Mouse (Mus musculus): ENCODE results near the gene Otogl. TPM values are rescaled to one million over a fixed set of nuclear protein-coding genes. Genes with fewer than 3 reads are reported as not detected.

The Otogl gene
- polyA plus RNA-seq (2015; fragmentation: Nextera tagmentation; extraction: Ambion mirVana): 0.04 and 0.05 TPM in 2 replicates

GRCm38 (mm10) chr10:107912084-107912573 is at the start of gene Otogl:
Gene Otogl, minus strand, starts transcription at chr10:107912134.
- Histone ChIP-seq H3K9ac (no peak within 1 kb of the TSS), H3K9me3 (no peaks in the 10 kb centered on the region), H3K4me2 (replicated peaks) (no peak within 1 kb of the TSS), H3K4me1 (replicated peaks) (no peaks in the 10 kb centered on the region), H3K36me3 (no peaks in the 10 kb centered on the region), H3K4me3 (replicated peaks) (no peak within 1 kb of the TSS), H3K27me3 (replicated peaks) (no peaks in the 10 kb centered on the region), H3K27ac (no peak within 1 kb of the TSS)
- 61% methylated on average over 7 of the region's 7 CpGs for WGBS
- no peak for ATAC-seq

DNA sequence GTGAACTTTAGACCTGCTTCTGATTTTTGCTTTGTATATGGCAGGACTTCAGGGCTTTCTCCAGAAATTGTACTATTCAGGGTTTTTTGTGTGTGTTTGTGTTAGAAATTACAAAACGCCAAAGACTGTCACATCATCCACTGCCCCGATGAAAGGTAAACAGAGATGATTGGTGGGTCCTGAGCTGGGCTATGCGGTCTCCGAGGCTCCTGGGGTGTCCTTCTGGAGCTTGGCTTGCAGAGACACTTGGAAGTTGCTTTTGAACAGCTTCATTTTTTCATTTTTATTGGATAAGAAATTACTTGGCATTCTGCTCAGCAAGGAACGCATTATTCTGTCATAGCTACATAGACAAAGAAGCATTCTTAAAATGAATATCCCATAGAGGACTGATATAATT is 44.7 kb upstream of the Otogl start:
- Histone ChIP-seq H3K9ac (no peak overlapping the region), H3K9me3 (no peaks in the 10 kb centered on the region), H3K4me2 (replicated peaks) (no peak overlapping the region), H3K27ac (no peak overlapping the region), H3K4me1 (replicated peaks) (no peaks in the 10 kb centered on the region), H3K36me3 (no peaks in the 10 kb centered on the region), H3K4me3 (replicated peaks) (no peak overlapping the region), H3K27me3 (replicated peaks) (no peaks in the 10 kb centered on the region)
- 47% methylated on average over 5 of the region's 5 CpGs for WGBS
- no peak for ATAC-seq

- Histone ChIP-seq H3K27ac (no peak overlapping the region), H3K27me3 (replicated peaks) (no peaks in the 10 kb centered on the region), H3K4me1 (replicated peaks) (no peaks in the 10 kb centered on the region), H3K9ac (no peak overlapping the region), H3K9me3 (no peaks in the 10 kb centered on the region), H3K4me2 (replicated peaks) (no peak overlapping the region), H3K4me3 (replicated peaks) (no peak overlapping the region), H3K36me3 (no peaks in the 10 kb centered on the region)
- ATAC-seq: no peak
- 78% methylated on average over 6 of the region's 6 CpGs for WGBS
Measured at GRCm38 (mm10) chr10:107954444-107954843, 42.5 kb upstream of the Otogl start.

DNA sequence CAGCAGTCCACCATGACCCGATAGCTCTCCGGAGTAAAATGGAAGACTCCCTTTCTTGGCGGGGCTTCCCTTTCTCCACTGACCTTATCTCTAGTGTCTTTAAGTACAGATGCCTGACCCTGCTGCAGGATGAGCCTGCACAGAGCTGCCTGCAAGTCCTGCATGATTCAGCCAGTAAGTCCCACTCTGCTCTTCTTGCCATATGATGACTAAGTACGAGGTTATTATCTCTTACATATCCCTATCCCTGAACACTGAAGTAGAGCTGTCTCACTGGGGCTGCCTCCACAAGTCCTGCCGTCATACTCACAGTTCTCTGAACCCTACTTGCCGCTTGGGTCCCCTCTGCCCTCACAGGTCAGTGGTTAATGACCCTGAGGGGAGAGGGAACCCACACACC is 39.7 kb upstream of the Otogl start:
- no peaks in the 10 kb centered on the region for H3K27me3 ChIP-seq (replicated peaks)
- no peaks in the 10 kb centered on the region for H3K9me3 ChIP-seq
- no peak overlapping the region for H3K9ac ChIP-seq
- no peak overlapping the region for H3K27ac ChIP-seq
- WGBS: 86% methylated on average over 6 of the region's 6 CpGs
- H3K4me2 ChIP-seq (replicated peaks): no peak overlapping the region
- no peak overlapping the region for H3K4me3 ChIP-seq (replicated peaks)
- no peaks in the 10 kb centered on the region for H3K36me3 ChIP-seq
- H3K4me1 ChIP-seq (replicated peaks): no peaks in the 10 kb centered on the region
- ATAC-seq: no peak

GRCm38 (mm10) chr10:107949945-107950344 is 38.0 kb upstream of the Otogl start:
- Histone ChIP-seq H3K4me2 (replicated peaks) (no peak overlapping the region), H3K4me1 (replicated peaks) (no peaks in the 10 kb centered on the region), H3K9me3 (no peaks in the 10 kb centered on the region), H3K27me3 (replicated peaks) (no peaks in the 10 kb centered on the region), H3K36me3 (no peaks in the 10 kb centered on the region), H3K9ac (no peak overlapping the region), H3K4me3 (replicated peaks) (no peak overlapping the region), H3K27ac (no peak overlapping the region)
- WGBS: 93% methylated on average over 5 of the region's 5 CpGs
- no peak for ATAC-seq

DNA sequence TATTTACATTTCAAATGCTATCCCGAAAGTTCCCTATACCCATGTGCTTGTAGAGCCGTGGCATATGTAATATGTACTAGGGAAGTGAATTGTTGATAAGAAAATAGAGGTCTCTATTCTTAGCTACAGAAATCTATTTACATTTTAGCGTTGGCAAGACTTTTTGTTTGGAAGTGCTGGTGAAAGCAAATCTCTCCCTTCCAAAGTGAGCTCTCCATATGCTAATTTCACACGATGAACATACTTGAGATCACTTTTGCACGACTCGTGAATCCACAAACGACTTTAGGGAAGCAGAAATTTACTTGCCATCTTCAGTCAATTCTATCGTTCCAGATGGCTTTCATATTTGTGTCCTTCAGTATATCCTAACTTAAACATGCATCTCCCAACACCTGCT is 36.7 kb upstream of the Otogl start:
- no peaks in the 10 kb centered on the region for H3K36me3 ChIP-seq
- H3K4me2 ChIP-seq (replicated peaks): no peak overlapping the region
- no peaks in the 10 kb centered on the region for H3K27me3 ChIP-seq (replicated peaks)
- ATAC-seq: no peak
- no peaks in the 10 kb centered on the region for H3K4me1 ChIP-seq (replicated peaks)
- H3K9ac ChIP-seq: no peak overlapping the region
- WGBS: 61% methylated on average over 8 of the region's 8 CpGs
- no peak overlapping the region for H3K4me3 ChIP-seq (replicated peaks)
- no peak overlapping the region for H3K27ac ChIP-seq
- H3K9me3 ChIP-seq: no peaks in the 10 kb centered on the region

DNA sequence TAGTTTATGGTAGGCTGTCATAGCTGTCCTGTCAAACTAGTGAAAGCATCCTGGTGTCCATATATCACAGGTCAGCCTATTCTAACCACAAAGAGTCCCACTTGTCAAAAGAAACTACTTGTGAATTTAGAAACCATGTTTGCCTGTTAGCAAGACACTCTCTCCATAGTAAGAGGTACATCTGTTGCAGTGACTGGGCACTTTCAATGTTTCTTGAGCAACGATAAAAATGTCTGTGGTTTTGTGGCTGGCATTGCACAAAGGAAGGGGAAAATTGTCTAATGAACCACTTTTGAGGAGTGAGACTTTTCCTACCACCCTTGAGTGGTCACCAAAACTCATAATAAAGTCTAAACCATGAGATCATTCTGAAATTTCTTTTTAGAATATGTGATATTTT is 36.1 kb upstream of the Otogl start:
- WGBS: 75% methylated on average over 1 of the region's 1 CpGs

GRCm38 (mm10) chr10:107946348-107946747 is 34.4 kb upstream of the Otogl start:
- H3K36me3 ChIP-seq: no peaks in the 10 kb centered on the region
- 39% methylated on average over 5 of the region's 5 CpGs for WGBS
- no peaks in the 10 kb centered on the region for H3K27me3 ChIP-seq (replicated peaks)

More for the DNA sequence above, 36.1 kb upstream of the Otogl start:
- no peaks in the 10 kb centered on the region for H3K9me3 ChIP-seq
- H3K27me3 ChIP-seq (replicated peaks): no peaks in the 10 kb centered on the region
- H3K4me1 ChIP-seq (replicated peaks): no peaks in the 10 kb centered on the region
- ATAC-seq: no peak
- H3K36me3 ChIP-seq: no peaks in the 10 kb centered on the region
- no peak overlapping the region for H3K4me2 ChIP-seq (replicated peaks)
- H3K9ac ChIP-seq: no peak overlapping the region
- no peak overlapping the region for H3K4me3 ChIP-seq (replicated peaks)
- H3K27ac ChIP-seq: no peak overlapping the region

GRCm38 (mm10) chr10:107943859-107944258 is 31.9 kb upstream of the Otogl start:
- no peaks in the 10 kb centered on the region for H3K27me3 ChIP-seq (replicated peaks)
- no peaks in the 10 kb centered on the region for H3K9me3 ChIP-seq
- no peak for ATAC-seq
- H3K4me2 ChIP-seq (replicated peaks): no peak overlapping the region
- no peaks in the 10 kb centered on the region for H3K4me1 ChIP-seq (replicated peaks)
- WGBS: 76% methylated on average over 3 of the region's 3 CpGs
- H3K27ac ChIP-seq: no peak overlapping the region
- no peak overlapping the region for H3K9ac ChIP-seq
- H3K4me3 ChIP-seq (replicated peaks): no peak overlapping the region
- H3K36me3 ChIP-seq: no peaks in the 10 kb centered on the region

More at GRCm38 (mm10) chr10:107946348-107946747, 34.4 kb upstream of the Otogl start:
- H3K4me2 ChIP-seq (replicated peaks): no peak overlapping the region
- ATAC-seq: no peak
- H3K4me3 ChIP-seq (replicated peaks): no peak overlapping the region
- no peak overlapping the region for H3K9ac ChIP-seq
- no peaks in the 10 kb centered on the region for H3K4me1 ChIP-seq (replicated peaks)
- no peaks in the 10 kb centered on the region for H3K9me3 ChIP-seq
- no peak overlapping the region for H3K27ac ChIP-seq

DNA sequence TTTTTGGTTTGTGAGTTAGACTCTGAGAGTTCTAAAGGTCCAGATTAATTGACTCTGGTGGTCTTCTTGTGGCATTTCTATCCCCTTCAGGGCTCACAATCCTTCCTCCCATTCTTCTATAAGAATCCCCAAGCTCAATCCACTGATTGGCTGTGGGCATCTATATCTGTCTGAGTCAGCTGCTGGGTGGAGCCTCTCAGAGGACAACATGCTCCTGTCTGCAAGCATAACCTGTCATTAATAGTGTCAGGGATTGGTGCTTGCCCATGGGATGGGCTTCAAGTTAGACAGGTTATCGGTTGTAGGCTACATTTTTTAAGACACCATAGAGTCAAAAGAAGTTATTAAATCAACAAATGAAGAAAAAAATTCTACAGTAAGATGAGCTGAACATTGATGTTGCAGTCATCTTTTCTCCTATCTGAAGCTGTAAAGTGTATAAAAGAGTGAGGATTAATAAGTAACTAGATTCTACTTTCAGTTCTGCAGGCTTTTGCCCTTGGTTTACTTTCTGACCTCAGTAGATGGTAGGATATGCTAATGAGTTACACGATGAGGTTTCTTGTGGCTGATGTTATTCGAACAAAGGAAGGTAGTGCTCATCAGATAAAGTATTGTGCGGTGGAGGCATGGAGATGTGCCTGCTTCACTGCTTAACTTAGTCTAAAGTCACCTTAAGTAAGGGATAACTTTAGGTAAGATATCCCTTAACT is 29.4 kb upstream of the Otogl start:
- peak; percentile 93 for ATAC-seq

DNA sequence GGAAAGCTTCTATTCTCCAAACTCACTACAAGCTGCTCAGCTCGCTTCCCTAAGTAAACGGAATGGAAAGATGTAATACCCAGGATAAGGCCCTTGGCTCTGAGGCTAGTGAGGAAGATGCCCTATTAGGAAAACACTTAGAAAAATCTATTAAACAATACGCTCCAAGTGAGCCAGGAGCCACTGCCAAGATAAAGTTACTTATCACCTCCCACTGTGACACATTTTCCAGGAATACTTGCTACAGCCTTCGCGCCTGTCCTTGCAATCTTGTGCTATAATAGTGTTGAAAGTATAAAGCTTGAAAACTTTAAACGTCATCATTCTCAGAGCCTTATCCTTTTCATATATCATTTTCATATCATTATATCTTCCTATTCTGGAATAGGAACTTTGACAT is 28.4 kb upstream of the Otogl start:
- Histone ChIP-seq H3K36me3 (no peaks in the 10 kb centered on the region), H3K9me3 (no peaks in the 10 kb centered on the region), H3K9ac (no peak overlapping the region), H3K4me3 (replicated peaks) (no peak overlapping the region), H3K4me2 (replicated peaks) (no peak overlapping the region), H3K4me1 (replicated peaks) (no peaks in the 10 kb centered on the region), H3K27ac (no peak overlapping the region), H3K27me3 (replicated peaks) (no peaks in the 10 kb centered on the region)
- ATAC-seq: no peak; the same call in 1 of the 2 replicates
- 74% methylated on average over 6 of the region's 6 CpGs for WGBS

More for the DNA sequence above, 29.4 kb upstream of the Otogl start:
- H3K4me1 ChIP-seq (replicated peaks): no peaks in the 10 kb centered on the region
- H3K36me3 ChIP-seq: no peaks in the 10 kb centered on the region
- H3K9ac ChIP-seq: no peak overlapping the region
- H3K9me3 ChIP-seq: no peaks in the 10 kb centered on the region
- WGBS: 73% methylated on average over 4 of the region's 4 CpGs
- no peak overlapping the region for H3K4me2 ChIP-seq (replicated peaks)
- no peak overlapping the region for H3K4me3 ChIP-seq (replicated peaks)
- no peak overlapping the region for H3K27ac ChIP-seq
- no peaks in the 10 kb centered on the region for H3K27me3 ChIP-seq (replicated peaks)

DNA sequence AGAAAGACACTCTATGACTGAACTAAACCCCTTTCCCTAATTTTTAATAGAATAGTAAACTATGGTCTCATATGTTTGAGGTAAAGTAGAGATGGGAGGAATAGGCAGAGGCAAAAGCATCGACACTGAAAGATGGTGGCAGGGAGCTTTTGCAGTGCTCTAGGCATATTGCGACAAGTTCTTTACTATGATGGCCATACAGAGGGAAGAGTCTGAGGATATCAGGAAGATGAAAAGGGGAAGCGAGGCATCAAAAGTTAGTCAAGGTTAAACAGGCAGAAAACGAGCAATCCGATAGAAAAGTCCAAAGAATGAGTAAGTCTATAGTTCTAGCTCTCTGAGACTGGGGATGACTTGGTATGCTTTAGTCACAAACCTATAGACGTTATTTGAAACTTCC is 27.9 kb upstream of the Otogl start:
- Histone ChIP-seq H3K4me1 (replicated peaks) (no peaks in the 10 kb centered on the region), H3K9me3 (no peaks in the 10 kb centered on the region), H3K4me3 (replicated peaks) (no peak overlapping the region), H3K4me2 (replicated peaks) (no peak overlapping the region), H3K36me3 (no peaks in the 10 kb centered on the region), H3K9ac (no peak overlapping the region), H3K27ac (no peak overlapping the region), H3K27me3 (replicated peaks) (no peaks in the 10 kb centered on the region)
- 85% methylated on average over 6 of the region's 6 CpGs for WGBS
- no peak for ATAC-seq

GRCm38 (mm10) chr10:107934055-107934454 is 22.1 kb upstream of the Otogl start:
- H3K9me3 ChIP-seq: no peaks in the 10 kb centered on the region
- H3K4me1 ChIP-seq (replicated peaks): peaks cover 3% of the 10 kb centered on the region
- H3K4me3 ChIP-seq (replicated peaks): no peak overlapping the region
- H3K36me3 ChIP-seq: no peaks in the 10 kb centered on the region
- no peak overlapping the region for H3K9ac ChIP-seq
- ATAC-seq: no peak
- H3K4me2 ChIP-seq (replicated peaks): no peak overlapping the region
- H3K27ac ChIP-seq: no peak overlapping the region
- no peaks in the 10 kb centered on the region for H3K27me3 ChIP-seq (replicated peaks)
- WGBS: 78% methylated on average over 3 of the region's 3 CpGs
